Mouse (Mus musculus) right cerebral cortex, postnatal 14 days (tissue): ENCODE data around the gene Fam136a.
"Not testable (repeated sequence)": the region's sequence is repeated elsewhere in the genome, so short reads cannot be mapped to it uniquely, and the experiment has no call there.

Experiments used
- DNase-seq: peaks from one replicate; pipeline ENCODE4 v3.0.0; 2022

The Fam136a gene

GRCm38 (mm10) chr6:86368479-86368878, 3.0 kb downstream of the Fam136a start:
- DNase-seq = no peak

GRCm38 (mm10) chr6:86370093-86370713, 4.8 kb downstream of the Fam136a start:
- DNase-seq = no peak

GRCm38 (mm10) chr6:86370764-86371339, 5.4 kb downstream of the Fam136a start, which contains the start of gene Snrpg:
TSS of gene Snrpg (plus strand) at chr6:86371304.
- DNase-seq = no peak

GRCm38 (mm10) chr6:86371340-86371911, 6.0 kb downstream of the Fam136a start:
- DNase-seq = peak; percentile 97

- no peak for DNase-seq
Observed at GRCm38 (mm10) chr6:86371950-86372516, 6.6 kb downstream of the Fam136a start.

- DNase-seq = no peak
Observed at GRCm38 (mm10) chr6:86373556-86373955, 8.1 kb downstream of the Fam136a start.

- no peak for DNase-seq
Observed at GRCm38 (mm10) chr6:86378341-86378740, 12.9 kb downstream of the Fam136a start.

- DNase-seq = not testable (repeated sequence)
Observed at GRCm38 (mm10) chr6:86380112-86380511, 14.7 kb downstream of the Fam136a start.

GRCm38 (mm10) chr6:86382551-86382950, 17.1 kb downstream of the Fam136a start:
- DNase-seq = no peak

- DNase-seq = no peak
Observed at GRCm38 (mm10) chr6:86383370-86383769, 17.9 kb downstream of the Fam136a start.

- DNase-seq = no peak
Observed at GRCm38 (mm10) chr6:86384692-86385091, 19.2 kb downstream of the Fam136a start.

GRCm38 (mm10) chr6:86385362-86386104, 20.1 kb downstream of the Fam136a start:
- no peak for DNase-seq

- DNase-seq = no peak
Observed at GRCm38 (mm10) chr6:86387313-86387712, 21.9 kb downstream of the Fam136a start.

- DNase-seq = no peak
Observed at GRCm38 (mm10) chr6:86388461-86388860, 23.0 kb downstream of the Fam136a start.

- DNase-seq = no peak
Observed at GRCm38 (mm10) chr6:86391326-86391725, 25.9 kb downstream of the Fam136a start.

GRCm38 (mm10) chr6:86393187-86393586, 27.7 kb downstream of the Fam136a start:
- DNase-seq = no peak

- no peak for DNase-seq
Observed at GRCm38 (mm10) chr6:86394078-86394720, 28.8 kb downstream of the Fam136a start.

- DNase-seq = no peak
Observed at GRCm38 (mm10) chr6:86395021-86395420, 29.6 kb downstream of the Fam136a start.

- no peak for DNase-seq
Observed at GRCm38 (mm10) chr6:86395969-86396368, 30.5 kb downstream of the Fam136a start.

GRCm38 (mm10) chr6:86396581-86397256, 31.3 kb downstream of the Fam136a start, which contains the start of gene Pcyox1:
TSS of gene Pcyox1 (minus strand) at chr6:86397154.
- peak; percentile 81 for DNase-seq

GRCm38 (mm10) chr6:86397257-86397980, 32.0 kb downstream of the Fam136a start:
- no peak for DNase-seq
